Mouse (Mus musculus): ENCODE results near the gene Gm49342. TPM values are rescaled to one million over a fixed set of nuclear protein-coding genes. Genes with fewer than 3 reads are reported as not detected.
"Not testable (repeated sequence)": the region's sequence is repeated elsewhere in the genome, so short reads cannot be mapped to it uniquely, and the experiment has no call there.

Gm49342 gene
- polyA plus RNA-seq, 1 experiment from 2014 or later, result not detected

DNA sequence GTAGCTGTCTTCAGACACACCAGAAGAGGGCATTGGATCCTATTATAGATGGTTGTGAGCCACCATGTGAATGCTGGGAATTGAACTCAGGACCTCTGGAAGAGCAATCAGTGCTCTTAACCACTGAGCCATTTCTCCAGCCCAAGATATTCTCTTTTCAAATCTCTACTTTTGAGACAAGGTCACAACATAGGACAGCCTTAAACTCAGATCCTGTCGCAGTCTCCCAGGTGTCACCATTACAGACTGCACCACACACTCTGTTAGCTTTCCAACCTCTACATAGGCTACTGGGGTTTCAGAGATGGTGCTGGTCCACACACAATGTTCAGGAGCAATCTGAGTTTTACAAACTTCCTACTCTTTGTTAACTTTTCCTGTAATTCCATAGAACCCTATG is 20.9 kb upstream of the Gm49342 start:
- peaks cover 34% of the 10 kb centered on the region for H3K36me3 ChIP-seq
- H3K9me3 ChIP-seq (replicated peaks); DNase-seq; H3K27me3 ChIP-seq; ATAC-seq (ENCODE audit: low read depth): not testable (repeated sequence)
- peak overlapping the region; percentile 88 for H3K27ac ChIP-seq
- 59% methylated on average over 1 of the region's 1 CpGs for WGBS (ENCODE audit: insufficient replicate concordance)
- H3K4me1 ChIP-seq (replicated peaks), result peaks cover 37% of the 10 kb centered on the region
- H3K4me3 ChIP-seq (replicated peaks), result peak overlapping the region; percentile 78
- peak overlapping the region; percentile 98 for H3K4me2 ChIP-seq
- peak overlapping the region; percentile 85 for H3K9ac ChIP-seq

DNA sequence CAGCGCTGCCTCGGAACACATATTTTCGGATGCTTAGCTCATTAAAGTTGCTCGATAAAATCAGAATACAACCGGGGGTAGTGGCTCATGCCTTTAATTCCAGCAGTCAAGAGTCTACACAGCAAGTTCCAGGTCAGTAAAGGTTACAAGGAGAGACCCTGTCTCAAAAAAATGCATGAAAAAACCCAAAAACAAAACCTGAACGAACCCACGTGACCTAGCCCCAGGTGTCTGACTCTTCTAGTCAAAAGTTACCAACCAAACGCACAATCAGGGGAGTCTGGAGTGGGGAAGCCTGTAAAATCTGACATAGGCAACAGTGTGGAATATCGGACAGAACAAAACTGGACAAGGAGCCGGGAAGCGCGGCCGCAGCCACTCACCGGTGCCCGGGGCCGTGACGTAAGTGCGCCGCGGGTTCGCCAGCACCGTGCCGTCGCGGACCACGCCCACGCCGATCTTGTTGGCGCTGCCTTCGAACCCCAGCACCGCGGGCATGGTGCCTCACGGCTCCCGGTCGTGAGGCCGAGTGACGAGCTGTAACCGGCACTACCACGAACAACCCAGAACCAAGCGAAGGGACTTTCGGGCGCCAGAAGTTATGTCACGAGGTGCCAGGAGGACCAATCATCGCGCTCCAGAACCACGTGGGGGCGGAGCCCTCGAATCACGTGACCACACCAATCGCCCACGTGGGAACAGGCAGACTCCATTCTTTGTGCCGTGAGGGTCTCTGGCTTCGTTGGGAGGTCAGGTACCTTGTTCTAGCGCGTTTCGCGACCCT is 19.8 kb upstream of the Gm49342 start, which contains the start of the genes Osgep and Apex1:
Gene Osgep, minus strand, starts transcription at position 613 of the 784 bp plus-strand sequence.
Gene Apex1, plus strand, starts transcription at position 688 of the 784 bp plus-strand sequence.
- H3K27ac ChIP-seq, result peak within 1 kb of the TSS; percentile 88
- H3K36me3 ChIP-seq, result peaks cover 40% of the 10 kb centered on the region
- ATAC-seq (ENCODE audit: low read depth) (peak; percentile 90), DNase-seq (peak; percentile 96)
- peaks cover 48% of the 10 kb centered on the region for H3K4me1 ChIP-seq (replicated peaks)
- peak within 1 kb of the TSS; percentile 85 for H3K9ac ChIP-seq
- peak within 1 kb of the TSS; percentile 98 for H3K4me2 ChIP-seq
- no peaks in the 10 kb centered on the region for H3K27me3 ChIP-seq
- WGBS (ENCODE audit: insufficient replicate concordance), result under 1% methylated on average over 57 of the region's 57 CpGs
- no peaks in the 10 kb centered on the region for H3K9me3 ChIP-seq (replicated peaks)
- peak within 1 kb of the TSS; percentile 78 for H3K4me3 ChIP-seq (replicated peaks)

DNA sequence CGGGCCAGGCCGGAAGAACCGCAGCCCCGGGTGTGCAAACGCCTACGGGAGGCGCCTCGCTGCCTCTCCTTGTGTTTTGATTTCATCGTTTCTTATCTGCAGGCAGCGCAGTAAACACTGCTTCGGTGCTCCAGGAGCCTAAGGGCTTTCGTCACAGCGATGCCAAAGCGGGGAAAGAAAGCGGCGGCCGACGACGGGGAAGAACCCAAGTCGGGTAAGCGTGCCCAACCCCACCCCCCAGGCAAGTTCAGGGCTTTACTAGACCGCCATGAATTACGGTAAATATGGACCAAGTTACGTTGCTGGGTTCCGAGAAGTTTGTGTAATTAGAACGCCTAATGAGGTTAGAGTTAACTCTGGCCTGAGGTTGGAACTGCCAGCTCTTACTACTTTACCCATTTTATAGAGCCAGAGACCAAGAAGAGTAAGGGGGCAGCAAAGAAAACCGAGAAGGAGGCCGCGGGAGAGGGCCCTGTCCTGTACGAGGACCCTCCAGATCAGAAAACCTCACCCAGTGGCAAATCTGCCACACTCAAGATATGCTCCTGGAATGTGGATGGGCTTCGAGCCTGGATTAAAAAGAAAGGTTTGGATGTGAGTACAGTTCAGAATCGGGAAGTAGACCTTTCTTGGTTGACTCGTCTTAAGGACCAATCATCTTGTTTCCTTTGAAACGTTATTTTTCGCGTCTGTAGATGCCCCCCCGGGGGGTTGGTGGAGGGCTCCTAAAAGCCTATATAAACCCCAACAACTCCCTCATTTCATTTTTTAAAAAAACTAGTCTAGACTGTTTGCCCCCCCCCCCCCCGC is 19.0 kb upstream of the Gm49342 start:
- Histone ChIP-seq H3K4me2 (peak overlapping the region; percentile 98), H3K4me1 (replicated peaks) (peaks cover 56% of the 10 kb centered on the region), H3K27ac (peak overlapping the region; percentile 88), H3K36me3 (peaks cover 39% of the 10 kb centered on the region), H3K27me3 (no peaks in the 10 kb centered on the region), H3K4me3 (replicated peaks) (peak overlapping the region; percentile 78), H3K9me3 (replicated peaks) (no peaks in the 10 kb centered on the region), H3K9ac (peak overlapping the region; percentile 85)
- under 1% methylated on average over 38 of the region's 38 CpGs for WGBS (ENCODE audit: insufficient replicate concordance)
- DNase-seq (no peak), ATAC-seq (ENCODE audit: low read depth) (peak; percentile 63)

DNA sequence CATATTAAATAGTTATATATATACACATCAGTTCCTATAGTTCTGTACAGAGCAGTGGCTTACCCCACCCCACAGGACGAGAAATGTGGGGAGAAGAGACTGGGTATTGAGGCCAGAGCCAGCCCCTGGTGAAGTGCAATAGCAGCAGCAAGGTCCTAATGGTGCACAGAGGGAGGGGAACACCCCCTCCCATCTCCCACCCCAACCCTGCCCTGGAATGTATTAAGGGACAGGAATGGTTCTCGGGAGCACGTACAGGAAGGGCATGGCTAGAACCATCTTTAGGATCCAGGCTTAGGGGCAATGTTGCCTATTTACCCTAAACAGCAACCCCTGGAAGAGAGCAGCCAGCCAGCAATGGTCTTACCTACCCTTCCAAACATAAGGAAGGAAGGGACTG is 17.0 kb upstream of the Gm49342 start:
- ATAC-seq (ENCODE audit: low read depth), result no peak
- no peak for DNase-seq
- no peak overlapping the region for H3K4me3 ChIP-seq (replicated peaks)
- peaks cover 39% of the 10 kb centered on the region for H3K36me3 ChIP-seq
- no peaks in the 10 kb centered on the region for H3K9me3 ChIP-seq (replicated peaks)
- no peaks in the 10 kb centered on the region for H3K27me3 ChIP-seq
- H3K27ac ChIP-seq, result no peak overlapping the region
- H3K9ac ChIP-seq, result no peak overlapping the region; the same call in 1 of the 2 replicates
- peaks cover 67% of the 10 kb centered on the region for H3K4me1 ChIP-seq (replicated peaks)
- WGBS (ENCODE audit: insufficient replicate concordance), result 83% methylated on average over 3 of the region's 3 CpGs
- H3K4me2 ChIP-seq, result no peak overlapping the region

DNA sequence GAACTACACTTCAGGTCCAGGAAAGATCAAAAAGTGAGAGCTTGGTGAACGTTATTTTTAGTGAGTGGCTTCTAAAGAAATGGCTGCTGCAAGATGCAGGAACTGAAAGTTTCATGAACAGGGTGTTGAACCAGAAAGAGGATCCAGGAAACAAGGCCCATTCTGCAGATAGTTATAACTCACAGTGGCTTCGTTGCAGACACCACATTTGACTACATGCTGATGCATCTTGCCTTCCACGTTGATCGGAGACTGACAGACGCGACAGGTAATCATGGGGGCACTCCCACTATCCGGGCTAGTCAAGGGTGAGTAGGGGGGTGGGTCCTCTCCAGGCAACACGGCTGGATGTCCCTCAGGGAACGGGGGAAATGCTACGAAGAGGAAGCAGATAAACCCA is 14.4 kb upstream of the Gm49342 start:
- Histone ChIP-seq H3K27me3 (no peaks in the 10 kb centered on the region), H3K4me3 (replicated peaks) (peak overlapping the region; percentile 94), H3K9me3 (replicated peaks) (no peaks in the 10 kb centered on the region), H3K4me2 (peak overlapping the region; percentile 93), H3K27ac (peak overlapping the region; percentile 90), H3K36me3 (peaks cover 39% of the 10 kb centered on the region), H3K4me1 (replicated peaks) (peaks cover 58% of the 10 kb centered on the region), H3K9ac (peak overlapping the region; percentile 97)
- 11% methylated on average over 10 of the region's 10 CpGs for WGBS (ENCODE audit: insufficient replicate concordance)
- DNase-seq (no peak), ATAC-seq (ENCODE audit: low read depth) (no peak)

DNA sequence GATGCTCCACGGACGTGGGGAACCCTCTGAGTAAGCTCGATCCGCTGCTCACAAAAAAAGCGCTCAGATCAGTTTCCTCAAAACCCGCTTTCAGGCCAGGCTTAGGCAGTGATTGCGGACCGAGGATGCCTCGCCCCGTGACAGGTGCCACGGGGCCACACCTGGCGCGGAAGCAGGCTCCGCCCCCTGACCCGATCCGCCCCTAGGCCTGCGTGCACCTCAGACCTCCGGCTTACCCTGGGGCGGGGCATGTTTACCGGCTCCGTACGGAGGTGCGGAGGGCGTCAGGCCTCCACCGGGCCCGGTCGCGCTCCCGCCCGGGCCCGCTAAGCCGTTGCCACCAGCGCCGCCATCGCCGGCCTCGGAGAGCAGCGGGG is 14.0 kb upstream of the Gm49342 start:
- Histone ChIP-seq H3K27ac (peak overlapping the region; percentile 90), H3K9ac (peak overlapping the region; percentile 97), H3K27me3 (no peaks in the 10 kb centered on the region), H3K9me3 (replicated peaks) (no peaks in the 10 kb centered on the region), H3K4me1 (replicated peaks) (peaks cover 54% of the 10 kb centered on the region), H3K36me3 (peaks cover 39% of the 10 kb centered on the region), H3K4me2 (peak overlapping the region; percentile 93), H3K4me3 (replicated peaks) (peak overlapping the region; percentile 94)
- ATAC-seq (ENCODE audit: low read depth) (peak; percentile 67), DNase-seq (no peak)
- WGBS (ENCODE audit: insufficient replicate concordance), result under 1% methylated on average over 38 of the region's 38 CpGs

DNA sequence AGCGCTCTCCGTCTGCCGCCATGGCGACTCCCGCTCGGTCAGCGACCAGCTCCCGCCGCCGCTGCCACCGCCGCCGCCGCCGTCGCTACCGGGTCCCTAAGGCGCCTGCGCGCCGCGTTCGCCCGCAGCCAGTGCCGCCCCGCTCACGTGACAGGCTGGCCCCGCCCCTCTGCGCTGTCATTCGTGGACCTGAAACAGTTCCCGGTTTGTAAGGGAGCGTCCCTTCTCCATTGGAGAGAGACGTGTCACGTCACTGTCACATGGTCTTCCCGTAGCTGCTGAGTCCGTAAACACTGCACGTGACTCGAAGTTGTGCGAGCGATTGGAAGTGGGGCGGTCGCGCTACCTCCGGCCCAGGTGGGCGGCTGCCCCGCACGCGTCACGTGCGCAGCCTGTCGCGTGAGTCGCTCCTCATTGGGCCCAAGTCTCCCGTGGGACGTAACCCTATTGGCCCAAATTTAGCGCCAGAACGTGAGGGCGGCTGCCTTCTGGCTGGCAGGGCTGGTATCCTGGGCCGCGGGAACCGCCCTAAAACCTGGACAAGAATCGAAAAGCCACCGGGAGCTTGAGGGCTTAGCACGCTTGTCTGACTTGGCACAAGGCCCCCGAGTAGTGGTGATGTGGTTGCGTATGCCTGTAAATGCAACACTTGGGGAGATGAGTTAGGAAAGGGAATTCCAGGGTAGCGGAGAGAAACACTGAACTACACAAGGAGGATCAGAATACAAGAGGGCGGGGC is 13.4 kb upstream of the Gm49342 start, which contains the start of the genes Pip4p1 and Pnp:
Gene Pip4p1, minus strand, starts transcription at position 103 of the 739 bp plus-strand sequence.
Gene Pnp, plus strand, starts transcription at position 329 of the 739 bp plus-strand sequence.
- WGBS (ENCODE audit: insufficient replicate concordance), result under 1% methylated on average over 68 of the region's 68 CpGs

DNA sequence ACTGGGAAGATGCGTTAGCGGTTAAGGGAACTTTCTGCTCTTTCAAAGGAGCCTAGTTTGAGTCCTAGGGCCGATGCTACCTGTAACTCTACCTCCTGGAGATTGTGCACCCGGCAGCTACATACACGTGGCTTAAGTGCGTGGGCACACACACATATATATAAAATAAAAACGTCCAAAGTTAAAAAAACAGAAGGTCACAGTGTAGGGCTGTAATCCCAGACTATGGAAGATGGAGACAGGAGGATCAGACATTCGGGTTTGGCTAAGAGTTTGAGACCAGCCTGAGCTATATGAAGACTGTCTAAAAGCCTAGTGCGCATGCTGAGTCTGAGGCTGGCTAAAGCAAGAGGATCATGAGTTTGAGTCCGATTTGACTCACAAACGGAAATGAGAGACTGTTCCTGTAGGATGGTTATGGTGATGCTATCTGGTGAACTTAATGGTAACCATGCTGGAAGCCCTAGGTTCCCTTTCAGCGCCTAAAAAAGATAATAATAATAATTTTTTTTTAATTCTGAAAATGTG is 12.8 kb upstream of the Gm49342 start:
- Histone ChIP-seq H3K9ac (peak overlapping the region; percentile 73), H3K4me3 (replicated peaks) (peak overlapping the region; percentile 94), H3K4me1 (replicated peaks) (peaks cover 42% of the 10 kb centered on the region), H3K27ac (peak overlapping the region; percentile 90), H3K27me3 (no peaks in the 10 kb centered on the region), H3K36me3 (peaks cover 32% of the 10 kb centered on the region), H3K4me2 (peak overlapping the region; percentile 93), H3K9me3 (replicated peaks) (no peaks in the 10 kb centered on the region)
- DNase-seq, result no peak
- 14% methylated on average over 12 of the region's 12 CpGs for WGBS (ENCODE audit: insufficient replicate concordance)
- no peak for ATAC-seq (ENCODE audit: low read depth)

More for the DNA sequence above, 13.4 kb upstream of the Gm49342 start, which contains the start of the genes Pip4p1 and Pnp:
- Histone ChIP-seq H3K9me3 (replicated peaks) (no peaks in the 10 kb centered on the region), H3K27ac (peak within 1 kb of the TSS; percentile 90), H3K27me3 (no peaks in the 10 kb centered on the region), H3K36me3 (peaks cover 38% of the 10 kb centered on the region), H3K4me3 (replicated peaks) (peak within 1 kb of the TSS; percentile 94), H3K4me1 (replicated peaks) (peaks cover 49% of the 10 kb centered on the region), H3K4me2 (peak within 1 kb of the TSS; percentile 93), H3K9ac (peak within 1 kb of the TSS; percentile 97)
- ATAC-seq (ENCODE audit: low read depth) (peak; percentile 95), DNase-seq (peak; percentile 99)

DNA sequence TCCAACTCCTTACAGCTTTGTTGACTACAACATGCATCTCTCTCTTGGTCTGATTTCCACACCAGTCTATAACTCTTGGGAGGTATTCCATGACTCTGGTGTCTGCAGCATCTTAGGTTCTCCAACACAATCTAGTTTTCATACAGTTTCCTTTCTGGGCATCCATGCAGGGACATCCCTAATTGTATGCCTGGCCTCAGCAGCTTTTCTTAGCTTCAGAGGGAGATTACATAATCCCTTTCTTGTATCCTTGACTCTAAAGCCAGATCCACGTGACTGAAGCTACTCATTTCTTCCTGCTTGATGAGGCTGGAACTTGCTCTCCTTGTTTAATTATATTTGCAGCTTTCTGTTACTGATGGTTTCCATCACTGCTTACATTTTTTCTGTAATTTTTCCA is 7.7 kb upstream of the Gm49342 start:
- DNase-seq (no peak), ATAC-seq (ENCODE audit: low read depth) (no peak)
- Histone ChIP-seq H3K4me1 (replicated peaks) (peaks cover 8% of the 10 kb centered on the region), H3K4me2 (no peak overlapping the region), H3K27me3 (no peaks in the 10 kb centered on the region), H3K4me3 (replicated peaks) (no peak overlapping the region), H3K27ac (no peak overlapping the region), H3K9me3 (replicated peaks) (no peaks in the 10 kb centered on the region), H3K9ac (no peak overlapping the region), H3K36me3 (no peaks in the 10 kb centered on the region)
- WGBS (ENCODE audit: insufficient replicate concordance), result 49% methylated on average over 1 of the region's 1 CpGs

DNA sequence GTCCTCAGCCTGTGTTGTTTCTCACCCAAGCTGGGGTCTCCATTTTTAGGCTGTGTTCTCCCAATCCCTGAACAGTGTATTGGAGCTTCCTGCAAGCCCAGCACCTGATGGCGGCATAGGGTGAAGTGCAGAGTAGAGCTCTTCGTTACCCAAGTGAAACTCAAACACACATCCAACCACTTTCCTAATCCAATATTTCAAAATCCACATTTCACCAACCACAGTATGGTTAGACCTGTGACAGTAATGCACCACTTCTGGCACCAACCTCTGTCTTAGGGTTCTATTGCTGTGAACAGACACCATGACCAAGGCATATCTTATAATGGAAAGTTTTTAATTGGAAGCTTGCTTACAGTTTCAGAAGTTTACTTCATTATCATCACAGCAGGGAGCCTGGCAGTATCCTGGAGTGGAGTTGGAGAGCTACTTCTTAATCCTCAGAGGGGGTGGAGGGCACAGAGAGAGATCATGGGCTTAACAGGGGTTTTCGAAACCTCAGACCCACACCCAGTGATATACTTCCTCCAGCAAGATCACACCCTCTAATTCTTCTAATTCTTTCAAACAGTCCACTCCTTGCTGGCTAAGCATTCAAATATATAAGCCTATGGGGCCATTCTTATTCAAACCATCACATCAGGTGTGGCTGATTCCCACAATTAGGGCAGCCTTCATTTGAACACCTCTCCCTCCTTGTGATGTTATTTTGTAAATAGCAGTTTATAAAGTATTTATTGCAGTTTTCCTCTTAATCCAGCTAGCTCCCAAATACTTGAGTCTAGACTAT is 6.0 kb upstream of the Gm49342 start:
- no peaks in the 10 kb centered on the region for H3K27me3 ChIP-seq
- H3K9ac ChIP-seq, result no peak overlapping the region
- no peaks in the 10 kb centered on the region for H3K36me3 ChIP-seq
- H3K4me3 ChIP-seq (replicated peaks), result no peak overlapping the region
- H3K4me2 ChIP-seq, result no peak overlapping the region
- DNase-seq (no peak), ATAC-seq (ENCODE audit: low read depth) (no peak)
- H3K27ac ChIP-seq, result no peak overlapping the region
- H3K9me3 ChIP-seq (replicated peaks), result no peaks in the 10 kb centered on the region
- 76% methylated on average over 3 of the region's 3 CpGs for WGBS (ENCODE audit: insufficient replicate concordance)
- no peaks in the 10 kb centered on the region; the same call in 1 of the 2 replicates for H3K4me1 ChIP-seq (replicated peaks)

Measured in liver, embryonic 13.5 days (tissue).